27 mouse cellular contexts compared by ENCODE assay signal in genomic region chr11:117803166-117803688, GRCm38 (mm10). TPM values are rescaled to one million over a fixed set of nuclear protein-coding genes. Genes with fewer than 3 reads are reported as not detected.
A peak's percentile ranks its signal among the peaks of the same experiment; 100 is the strongest.
DNase-seq lines count a peak whose midpoint lies in the region; ATAC-seq and TF ChIP-seq lines count a peak whose summit lies in the region.
"Had no signal": no experiment of that assay in that cellular context is flagged by ENCODE, and none has a peak within 500 bp of the region (broad histone marks: within the 10 kb centered on the region; RNA-seq: fewer than 3 reads in every experiment).

No protein-coding gene starts in this region.

- DNase-seq in liver, embryonic 11.5 days (ENCODE audit: low spot score) = no peak
- DNase-seq in liver = no peak
- no peak for DNase-seq in stomach, postnatal 0 days (ENCODE audit: low spot score)
- DNase-seq in right cerebral cortex, adult 18-20 months = no peak
- DNase-seq: adrenal gland, postnatal 10 days; B cell, adult 2 months; cerebellum, adult 8-10 months; cerebellum, postnatal 36 days; gastrocnemius, postnatal 14 days; kidney, adult 18-20 months; kidney, postnatal 4 days; lung, postnatal 4 days; thymus, adult 18-20 months; thymus, postnatal 36 days had no signal

- peaks cover 26% of the 10 kb centered on the region for H3K4me1 ChIP-seq in liver, embryonic 11.5 days (replicated peaks; ENCODE audit: control insufficient read depth, insufficient read depth, low read length)
- peaks cover 85% of the 10 kb centered on the region for H3K4me1 ChIP-seq in liver, embryonic 15.5 days (replicated peaks)
- no peaks in the 10 kb centered on the region for H3K4me1 ChIP-seq in stomach, postnatal 0 days (replicated peaks; ENCODE audit: control insufficient read depth, insufficient read depth)
- H3K4me1 ChIP-seq: forebrain, embryonic 15.5 days; neural tube, embryonic 15.5 days had no signal

- no peaks in the 10 kb centered on the region for H3K27me3 ChIP-seq in liver, embryonic 11.5 days (replicated peaks; ENCODE audit: control insufficient read depth, insufficient read depth, low read length)
- no peaks in the 10 kb centered on the region for H3K27me3 ChIP-seq in liver, embryonic 15.5 days
- H3K27me3 ChIP-seq in stomach, postnatal 0 days (ENCODE audit: control insufficient read depth, insufficient read depth, low read length) = no peaks in the 10 kb centered on the region
- H3K27me3 ChIP-seq: forebrain, embryonic 15.5 days; lung, embryonic 15.5 days; neural tube, embryonic 15.5 days; stomach, embryonic 15.5 days had no signal

- H3K4me2 ChIP-seq in liver, embryonic 11.5 days = peak overlapping the region; percentile 2
- peak overlapping the region; percentile 80 for H3K4me2 ChIP-seq in liver, embryonic 15.5 days
- H3K4me2 ChIP-seq in stomach, postnatal 0 days (replicated peaks; ENCODE audit: low read depth) = no peak overlapping the region
- H3K4me2 ChIP-seq: forebrain, embryonic 15.5 days; lung, embryonic 15.5 days; midbrain, embryonic 11.5 days; neural tube, embryonic 15.5 days; stomach, embryonic 15.5 days had no signal

- TF ChIP-seq CTCF in stomach, postnatal 0 days (IDR thresholded peaks at IDR 0.05; ENCODE audit: low read depth) = no peak

- no peak overlapping the region for H3K9ac ChIP-seq in liver, embryonic 11.5 days (ENCODE audit: low read depth, low read length)
- peak overlapping the region; percentile 13; the same call in 1 of the 2 replicates for H3K9ac ChIP-seq in liver, embryonic 15.5 days
- H3K9ac ChIP-seq in stomach, postnatal 0 days (ENCODE audit: low read length) = no peak overlapping the region
- H3K9ac ChIP-seq: forebrain, embryonic 15.5 days; lung, embryonic 15.5 days; neural tube, embryonic 15.5 days; stomach, embryonic 15.5 days had no signal

- H3K4me3 ChIP-seq in liver, embryonic 11.5 days (ENCODE audit: low read depth, low read length) = no peak overlapping the region
- H3K4me3 ChIP-seq in liver, embryonic 15.5 days (replicated peaks) = peak overlapping the region; percentile 70
- no peak overlapping the region for H3K4me3 ChIP-seq in stomach, postnatal 0 days (ENCODE audit: low read depth, low read length)
- H3K4me3 ChIP-seq: forebrain, embryonic 15.5 days; hindbrain, embryonic 10.5 days; lung, embryonic 15.5 days; neural tube, embryonic 15.5 days; stomach, embryonic 15.5 days had no signal

- peak overlapping the region; percentile 1; the same call in 1 of the 2 replicates for H3K27ac ChIP-seq in liver, embryonic 11.5 days (ENCODE audit: low read depth, low read length)
- peak overlapping the region; percentile 58 for H3K27ac ChIP-seq in liver, embryonic 15.5 days (replicated peaks)
- H3K27ac ChIP-seq in stomach, postnatal 0 days (replicated peaks) = 0 out of 2 replicates have a peak overlapping the region, but pooled peaks have one; percentile 4
- H3K27ac ChIP-seq: forebrain, embryonic 15.5 days; hindbrain, embryonic 10.5 days; lung, embryonic 15.5 days; neural tube, embryonic 15.5 days; stomach, embryonic 15.5 days had no signal

- WGBS in liver, embryonic 11.5 days = 84% methylated on average over 3 of the region's 3 CpGs
- WGBS in liver, embryonic 15.5 days (ENCODE audit: insufficient replicate concordance) = 86% methylated on average over 3 of the region's 3 CpGs
- WGBS in stomach, postnatal 0 days = 85% methylated on average over 3 of the region's 3 CpGs

- peaks cover 5% of the 10 kb centered on the region; the same call in 1 of the 2 replicates for H3K36me3 ChIP-seq in liver, embryonic 11.5 days (ENCODE audit: control insufficient read depth, insufficient read depth, low read length)
- peaks cover 90% of the 10 kb centered on the region for H3K36me3 ChIP-seq in liver, embryonic 15.5 days (replicated peaks)
- H3K36me3 ChIP-seq in stomach, postnatal 0 days (ENCODE audit: control insufficient read depth, insufficient read depth, low read length) = no peaks in the 10 kb centered on the region
- H3K36me3 ChIP-seq: forebrain, embryonic 15.5 days; hindbrain, embryonic 10.5 days; lung, embryonic 15.5 days; neural tube, embryonic 15.5 days; stomach, embryonic 15.5 days had no signal

- H3K9me3 ChIP-seq in liver, embryonic 11.5 days (ENCODE audit: control insufficient read depth, low read length) = no peaks in the 10 kb centered on the region
- no peaks in the 10 kb centered on the region for H3K9me3 ChIP-seq in liver, embryonic 15.5 days (replicated peaks)
- no peaks in the 10 kb centered on the region for H3K9me3 ChIP-seq in stomach, postnatal 0 days (ENCODE audit: control insufficient read depth, low read length)
- H3K9me3 ChIP-seq: forebrain, embryonic 15.5 days; hindbrain, embryonic 10.5 days; lung, embryonic 15.5 days; neural tube, embryonic 15.5 days; stomach, embryonic 15.5 days had no signal

- ATAC-seq in liver, embryonic 11.5 days (replicated peaks; ENCODE audit: low FRiP score) = no peak
- ATAC-seq in granulocyte monocyte progenitor cell, adult 5-6 weeks (replicated peaks; ENCODE audit: poor library complexity, severe bottlenecking) = peak; percentile 61
- no peak for ATAC-seq in liver, embryonic 15.5 days (ENCODE audit: insufficient read depth)
- peak; percentile 59 for ATAC-seq in stomach, postnatal 0 days (ENCODE audit: low FRiP score, low TSS enrichment)
- no peak for ATAC-seq in cerebellum, adult (ENCODE audit: insufficient number of reproducible peaks, low FRiP score, low TSS enrichment)
- ATAC-seq: activated CD4-positive, CD25-positive, alpha-beta regulatory T cell, adult 4 months; forebrain, embryonic 15.5 days; hindbrain, embryonic 16.5 days had no signal

- TF ChIP-seq EP300 in stomach, postnatal 0 days (optimal IDR thresholded peaks at IDR 0.05) = no peak

RNA-seq across cellular contexts. Expression of gene 6030468B19Rik, which starts 5.8 kb away (rescaled TPM):
- polyA plus RNA-seq in liver, embryonic 11.5 days (2014; fragmentation: Nextera tagmentation; extraction: Ambion mirVana) = 49.3 and 54.3 TPM in 2 replicates
- not detected in 2 replicates for total RNA-seq in granulocyte monocyte progenitor cell, adult 5-6 weeks (2014; fragmentation: Nextera tagmentation)
- total RNA-seq in granulocyte monocyte progenitor cell, adult 5-6 weeks (2017) = not detected in 2 replicates
- polyA plus RNA-seq in liver, embryonic 15.5 days (2015; fragmentation: Nextera tagmentation; extraction: Ambion mirVana) = 90.0 and 95.8 TPM in 2 replicates
- polyA plus RNA-seq in stomach, postnatal 0 days (2015; fragmentation: Nextera tagmentation; extraction: Ambion mirVana) = 0.12 TPM in 1 of 2 replicates, not detected in the other
- total RNA-seq: gastrocnemius, postnatal 14 days; midbrain, postnatal 0 days had no signal
- polyA plus RNA-seq: embryonic facial prominence, embryonic 14.5 days; forebrain, embryonic 15.5 days; hindbrain, embryonic 16.5 days; midbrain, postnatal 0 days; neural tube, embryonic 15.5 days had no signal

RNA-seq across cellular contexts. Expression of gene Gm20708, which starts 6.2 kb away (rescaled TPM):
- 0.21 and 0.80 TPM in 2 replicates for polyA plus RNA-seq in liver, embryonic 11.5 days (2014; fragmentation: Nextera tagmentation; extraction: Ambion mirVana)
- 0.53 and 0.99 TPM in 2 replicates for total RNA-seq in granulocyte monocyte progenitor cell, adult 5-6 weeks (2014; fragmentation: Nextera tagmentation)
- total RNA-seq in granulocyte monocyte progenitor cell, adult 5-6 weeks (2017) = 0.30 TPM in 1 of 2 replicates, not detected in the other
- polyA plus RNA-seq in liver, embryonic 15.5 days (2015; fragmentation: Nextera tagmentation; extraction: Ambion mirVana) = 0.28 and 0.45 TPM in 2 replicates
- polyA plus RNA-seq in stomach, postnatal 0 days (2015; fragmentation: Nextera tagmentation; extraction: Ambion mirVana) = 0.18 and 0.24 TPM in 2 replicates
- total RNA-seq: midbrain, postnatal 0 days had no signal

RNA-seq across cellular contexts. Expression of gene Syngr2, which starts 6.2 kb away (rescaled TPM):
- polyA plus RNA-seq in liver, embryonic 11.5 days (2014; fragmentation: Nextera tagmentation; extraction: Ambion mirVana) = 92.1 and 99.4 TPM in 2 replicates
- total RNA-seq in granulocyte monocyte progenitor cell, adult 5-6 weeks (2014; fragmentation: Nextera tagmentation) = 225 and 281 TPM in 2 replicates
- total RNA-seq in granulocyte monocyte progenitor cell, adult 5-6 weeks (2017) = 152 and 176 TPM in 2 replicates
- polyA plus RNA-seq in liver, embryonic 15.5 days (2015; fragmentation: Nextera tagmentation; extraction: Ambion mirVana) = 49.2 and 54.7 TPM in 2 replicates
- 165 and 183 TPM in 2 replicates for polyA plus RNA-seq in stomach, postnatal 0 days (2015; fragmentation: Nextera tagmentation; extraction: Ambion mirVana)

RNA-seq across cellular contexts. Expression of gene Tmc6, which starts 21.2 kb away (rescaled TPM):
- 61.2 and 62.1 TPM in 2 replicates for polyA plus RNA-seq in liver, embryonic 11.5 days (2014; fragmentation: Nextera tagmentation; extraction: Ambion mirVana)
- 32.7 and 71.6 TPM in 2 replicates for total RNA-seq in granulocyte monocyte progenitor cell, adult 5-6 weeks (2014; fragmentation: Nextera tagmentation)
- 12.6 and 20.6 TPM in 2 replicates for total RNA-seq in granulocyte monocyte progenitor cell, adult 5-6 weeks (2017)
- 51.0 and 57.8 TPM in 2 replicates for polyA plus RNA-seq in liver, embryonic 15.5 days (2015; fragmentation: Nextera tagmentation; extraction: Ambion mirVana)
- polyA plus RNA-seq in stomach, postnatal 0 days (2015; fragmentation: Nextera tagmentation; extraction: Ambion mirVana) = 21.0 and 24.1 TPM in 2 replicates

RNA-seq across cellular contexts. Expression of gene Tmc8, which starts 21.4 kb away (rescaled TPM):
- polyA plus RNA-seq in liver, embryonic 11.5 days (2014; fragmentation: Nextera tagmentation; extraction: Ambion mirVana) = 18.6 and 18.8 TPM in 2 replicates
- 1.5 and 3.6 TPM in 2 replicates for total RNA-seq in granulocyte monocyte progenitor cell, adult 5-6 weeks (2014; fragmentation: Nextera tagmentation)
- 0.95 and 1.8 TPM in 2 replicates for total RNA-seq in granulocyte monocyte progenitor cell, adult 5-6 weeks (2017)
- polyA plus RNA-seq in liver, embryonic 15.5 days (2015; fragmentation: Nextera tagmentation; extraction: Ambion mirVana) = 15.0 and 20.4 TPM in 2 replicates
- polyA plus RNA-seq in stomach, postnatal 0 days (2015; fragmentation: Nextera tagmentation; extraction: Ambion mirVana) = 8.9 and 10.0 TPM in 2 replicates

Comparison
In these comparisons a context has a peak if more than half of its experiments do, and no peak if none do; other contexts are left out.
1. ATAC-seq: peak in granulocyte monocyte progenitor cell, adult 5-6 weeks (single experiment) and stomach, postnatal 0 days (single experiment); none in liver, embryonic 11.5 days (single experiment), liver, embryonic 15.5 days (single experiment) and cerebellum, adult (single experiment).
2. H3K27ac ChIP-seq: peak in every context shown above with its lines; median percentile 58 in liver, embryonic 15.5 days; 4 in stomach, postnatal 0 days; 1 in liver, embryonic 11.5 days.
3. RNA of gene 6030468B19Rik, which starts 5.8 kb away (polyA plus RNA-seq): 90.0 to 95.8 TPM in liver, embryonic 15.5 days and 49.3 to 54.3 TPM in liver, embryonic 11.5 days; 0.12 TPM in stomach, postnatal 0 days; every median in the first group is over 10 times any median in the second.